Mouse (Mus musculus) midbrain, embryonic 14.5 days (tissue): ENCODE data around the gene Galr3. TPM values are rescaled to one million over a fixed set of nuclear protein-coding genes. Genes with fewer than 3 reads are reported as not detected.
"Not testable (repeated sequence)": the region's sequence is repeated elsewhere in the genome, so short reads cannot be mapped to it uniquely, and the experiment has no call there.

ENCODE experiments used
- ATAC-seq: fragments of 200-750 bp; cut with Nextera tagmentation; 2 replicates; pipeline ENCODE4 v1.8.0; 2017; ENCODE audit warnings: moderate number of reproducible peaks, moderate library complexity; ENCODE audit not compliant: low FRiP score, low TSS enrichment
- DNase-seq: peaks from one replicate; pipeline ENCODE4 v3.0.0-alpha.2; 2015
- H3K27ac ChIP-seq: fragments of 300-500 bp; sonication (generic); replicated peaks from 2 replicates; pipeline ENCODE4 v1.5.1; 2014; ENCODE audit warnings: mild to moderate bottlenecking, low read depth, low read length, moderate library complexity
- H3K27me3 ChIP-seq: fragments of 300-500 bp; sonication (generic); 2 replicates; pipeline ENCODE4 v1.6.1; 2014; ENCODE audit warnings: low read length, control low read depth, mixed read lengths; ENCODE audit not compliant: control insufficient read depth, insufficient read depth
- H3K36me3 ChIP-seq: fragments of 300-500 bp; sonication (generic); 2 replicates; pipeline ENCODE4 v1.6.1; 2014; ENCODE audit warnings: low read length, control low read depth; ENCODE audit not compliant: control insufficient read depth, insufficient read depth
- H3K4me1 ChIP-seq: fragments of 300-500 bp; sonication (generic); 2 replicates; pipeline ENCODE4 v1.6.1; 2014; ENCODE audit warnings: mild to moderate bottlenecking, antibody characterized with exemption, low read length, control low read depth; ENCODE audit not compliant: control insufficient read depth, insufficient read depth
- H3K4me2 ChIP-seq: fragments of 300-500 bp; sonication (generic); 2 replicates; pipeline ENCODE4 v1.6.1; 2014; ENCODE audit warnings: mild to moderate bottlenecking, low read length, moderate library complexity
- H3K4me3 ChIP-seq: fragments of 300-500 bp; sonication (generic); replicated peaks from 2 replicates; pipeline ENCODE4 v1.5.1; 2014; ENCODE audit warnings: low read depth, low read length
- H3K9ac ChIP-seq: fragments of 300-500 bp; sonication (generic); replicated peaks from 2 replicates; pipeline ENCODE4 v1.6.1; 2014; ENCODE audit warnings: mild to moderate bottlenecking, low read length, moderate library complexity
- H3K9me3 ChIP-seq: fragments of 300-500 bp; sonication (generic); 2 replicates; pipeline ENCODE4 v1.6.1; 2016; ENCODE audit warnings: low read length, control low read depth, mixed read lengths; ENCODE audit not compliant: control insufficient read depth
- WGBS: fragments of 180-500 bp; shearing (Covaris S2); extraction: QIAGEN DNeasy Blood & Tissue Kit; methylation state at CpG from one replicate; pipeline ENCODE4 v1.1.7; 2014; 5-methylcytosine and 5-hydroxymethylcytosine counted together
- polyA plus RNA-seq: library from polyadenylated mRNA; unstranded; fragments of >200 nt; fragmentation: Nextera tagmentation; extraction: Ambion mirVana; gene quantifications from 2 replicates; pipeline ENCODE4 v1.2.1, GENCODE M21; 2014

The Galr3 gene
- polyA plus RNA-seq, 1 experiment from 2014 or later: not detected

- peak overlapping the region; percentile 93 for H3K27ac ChIP-seq
- H3K27me3 ChIP-seq: no peaks in the 10 kb centered on the region
- H3K36me3 ChIP-seq: no peaks in the 10 kb centered on the region
- 22% methylated on average over 16 of the region's 16 CpGs for WGBS
- peak overlapping the region; percentile 66 for H3K4me3 ChIP-seq
- no peaks in the 10 kb centered on the region for H3K9me3 ChIP-seq
- ATAC-seq (no peak), DNase-seq (peak; percentile 20)
- peak overlapping the region; percentile 99 for H3K4me2 ChIP-seq
- peak overlapping the region; percentile 98 for H3K9ac ChIP-seq
- H3K4me1 ChIP-seq: peaks cover 32% of the 10 kb centered on the region
Observed at GRCm38 (mm10) chr15:79028823-79029484, 12.7 kb upstream of the Galr3 start.

DNA sequence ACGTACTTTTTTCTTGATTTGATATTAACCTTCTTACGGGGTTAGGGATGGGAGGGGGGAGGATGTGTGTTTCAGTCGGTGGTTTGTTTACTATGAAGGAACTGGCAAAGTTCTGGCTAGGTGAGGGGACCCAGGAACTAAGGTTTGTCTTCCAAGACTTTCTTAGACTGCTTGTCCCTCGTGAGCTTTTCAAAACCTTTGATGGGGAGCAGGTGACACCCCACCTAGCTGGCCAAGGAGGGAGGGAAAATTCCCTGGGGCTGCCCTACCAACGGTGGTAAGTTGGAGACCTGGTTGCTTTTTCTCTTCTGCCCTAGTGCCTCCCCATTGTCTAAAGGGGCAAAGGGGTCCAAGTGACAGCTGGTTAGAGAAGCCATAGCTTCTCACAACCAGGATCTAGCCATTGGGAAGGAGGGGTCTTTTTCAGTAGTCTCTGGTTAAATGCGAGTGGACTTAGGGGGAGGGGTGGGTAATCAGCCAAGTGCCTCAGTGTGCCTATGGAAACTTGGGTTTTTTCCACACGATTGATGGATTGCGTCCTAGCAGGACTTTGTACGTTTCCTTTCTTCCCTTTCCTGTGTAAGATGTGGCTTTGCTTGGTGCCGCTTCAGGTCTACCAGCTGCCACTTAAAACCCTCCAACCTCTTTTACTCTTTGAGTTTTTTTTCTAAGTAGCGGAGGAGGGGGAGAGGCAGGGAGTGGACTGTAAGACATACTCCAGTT lies 12.0 kb upstream of the Galr3 start:
- peak overlapping the region; percentile 99 for H3K4me2 ChIP-seq
- no peaks in the 10 kb centered on the region for H3K36me3 ChIP-seq
- H3K4me3 ChIP-seq: peak overlapping the region; percentile 66
- no peaks in the 10 kb centered on the region for H3K9me3 ChIP-seq
- 7% methylated on average over 11 of the region's 11 CpGs for WGBS
- DNase-seq (peak; percentile 42), ATAC-seq (no peak)
- H3K9ac ChIP-seq: peak overlapping the region; percentile 98
- H3K4me1 ChIP-seq: peaks cover 32% of the 10 kb centered on the region
- H3K27ac ChIP-seq: peak overlapping the region; percentile 26; the same call in 1 of the 2 replicates
- no peaks in the 10 kb centered on the region for H3K27me3 ChIP-seq

DNA sequence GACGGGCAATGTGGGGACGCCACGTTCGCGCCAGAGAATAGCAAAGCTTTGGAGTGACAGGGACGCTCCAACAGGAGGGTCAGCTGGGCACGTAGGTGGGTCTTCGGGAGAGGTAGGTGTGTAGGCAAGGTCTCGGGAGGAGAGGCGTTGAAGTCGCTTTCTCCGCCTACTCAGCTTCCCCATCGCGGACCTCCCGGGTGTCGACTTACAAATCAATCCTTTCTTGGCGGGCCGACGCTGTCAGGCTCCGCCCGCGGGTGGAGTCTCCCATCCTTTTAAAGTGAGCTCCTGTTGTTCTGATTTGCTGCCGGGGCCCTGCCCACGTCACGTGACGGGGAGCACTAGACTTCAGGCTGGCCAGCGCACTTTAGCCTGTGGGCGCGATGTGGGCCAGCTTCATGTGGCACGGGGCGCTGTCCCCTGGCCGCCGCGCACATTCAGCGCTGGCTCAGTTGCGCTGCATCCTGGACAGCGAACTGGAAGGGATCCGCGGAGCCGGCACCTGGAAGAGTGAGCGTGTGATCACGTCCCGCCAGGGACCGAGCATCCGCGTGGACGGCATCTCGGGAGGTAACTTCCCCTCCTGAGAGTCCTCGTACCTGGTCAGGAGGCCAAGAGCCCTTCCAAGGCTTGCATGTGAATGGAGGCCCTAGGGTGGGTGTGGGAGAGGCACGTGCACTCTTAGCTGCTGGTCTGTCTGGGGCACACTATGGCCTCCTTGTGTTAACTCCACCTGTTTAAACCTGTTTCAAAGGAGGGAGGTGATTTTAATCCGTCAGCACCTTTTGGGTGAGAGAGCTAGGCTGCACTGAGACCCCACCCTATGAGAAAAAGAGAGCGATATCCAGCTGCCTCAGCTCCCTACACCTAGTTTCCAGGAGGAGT lies 10.9 kb upstream of the Galr3 start:
- H3K9ac ChIP-seq: peak overlapping the region; percentile 62
- no peaks in the 10 kb centered on the region; the same call in 1 of the 2 replicates for H3K36me3 ChIP-seq
- H3K4me2 ChIP-seq: peak overlapping the region; percentile 99
- H3K9me3 ChIP-seq: no peaks in the 10 kb centered on the region
- under 1% methylated on average over 52 of the region's 52 CpGs for WGBS
- DNase-seq: peak; percentile 93
- H3K27ac ChIP-seq: 0 out of 2 replicates have a peak overlapping the region, but pooled peaks have one; percentile 26
- peak; percentile 67 for ATAC-seq
- H3K4me1 ChIP-seq: peaks cover 29% of the 10 kb centered on the region
- H3K27me3 ChIP-seq: no peaks in the 10 kb centered on the region
- H3K4me3 ChIP-seq: peak overlapping the region; percentile 66

DNA sequence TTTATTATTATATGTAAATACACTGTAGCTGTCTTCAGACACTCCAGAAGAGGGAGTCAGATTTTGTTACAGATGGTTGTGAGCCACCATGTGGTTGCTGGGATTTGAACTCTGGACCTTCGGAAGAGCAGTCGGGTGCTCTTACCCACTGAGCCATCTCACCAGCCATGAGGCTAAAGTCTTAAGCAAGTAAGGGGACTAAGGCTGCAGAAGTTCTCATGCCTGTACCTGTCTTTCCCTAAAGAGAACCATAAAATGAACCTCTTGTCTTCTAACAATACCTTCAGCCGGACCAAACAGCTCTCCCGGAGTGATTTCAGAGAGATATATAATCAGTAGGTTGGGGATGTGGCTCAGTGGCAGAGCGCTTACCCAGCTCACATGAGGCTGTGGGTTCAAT lies 9.8 kb upstream of the Galr3 start:
- H3K9me3 ChIP-seq, H3K27me3 ChIP-seq, H3K27ac ChIP-seq, H3K36me3 ChIP-seq, ATAC-seq, DNase-seq, H3K4me3 ChIP-seq, H3K9ac ChIP-seq: not testable (repeated sequence)
- Histone ChIP-seq H3K4me1 (peaks cover 27% of the 10 kb centered on the region), H3K4me2 (peak overlapping the region; percentile 21; the same call in 1 of the 2 replicates)
- WGBS: 87% methylated on average over 5 of the region's 5 CpGs

DNA sequence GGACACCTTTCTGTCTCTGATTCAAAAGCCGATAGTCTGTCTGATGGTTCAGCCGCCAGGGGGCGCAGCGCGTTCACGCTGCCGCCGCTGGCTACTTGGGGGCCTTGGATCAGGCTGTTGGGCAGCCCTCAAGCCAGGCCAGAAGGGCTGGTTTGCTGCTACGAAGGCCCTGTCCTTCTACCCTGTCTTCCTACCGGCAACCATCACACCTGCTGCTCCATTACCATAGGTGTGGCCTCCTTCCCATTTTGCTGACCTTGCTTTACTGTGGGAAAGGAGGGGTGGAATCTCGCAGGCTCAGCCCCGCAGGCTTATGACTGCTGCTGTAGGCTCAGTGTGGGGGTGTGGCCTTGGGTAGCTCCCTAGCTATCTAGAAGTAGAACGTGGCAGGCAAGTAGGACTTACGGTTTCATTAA lies 3.8 kb upstream of the Galr3 start:
- H3K4me3 ChIP-seq: no peak overlapping the region
- DNase-seq (peak; percentile 84), ATAC-seq (no peak)
- no peak overlapping the region for H3K9ac ChIP-seq
- no peak overlapping the region for H3K4me2 ChIP-seq
- H3K4me1 ChIP-seq: no peaks in the 10 kb centered on the region; the same call in none of the 2 replicates
- no peaks in the 10 kb centered on the region for H3K9me3 ChIP-seq
- peaks cover 23% of the 10 kb centered on the region for H3K27me3 ChIP-seq
- no peak overlapping the region for H3K27ac ChIP-seq
- peaks cover 2% of the 10 kb centered on the region; the same call in 1 of the 2 replicates for H3K36me3 ChIP-seq
- 14% methylated on average over 14 of the region's 14 CpGs for WGBS

DNA sequence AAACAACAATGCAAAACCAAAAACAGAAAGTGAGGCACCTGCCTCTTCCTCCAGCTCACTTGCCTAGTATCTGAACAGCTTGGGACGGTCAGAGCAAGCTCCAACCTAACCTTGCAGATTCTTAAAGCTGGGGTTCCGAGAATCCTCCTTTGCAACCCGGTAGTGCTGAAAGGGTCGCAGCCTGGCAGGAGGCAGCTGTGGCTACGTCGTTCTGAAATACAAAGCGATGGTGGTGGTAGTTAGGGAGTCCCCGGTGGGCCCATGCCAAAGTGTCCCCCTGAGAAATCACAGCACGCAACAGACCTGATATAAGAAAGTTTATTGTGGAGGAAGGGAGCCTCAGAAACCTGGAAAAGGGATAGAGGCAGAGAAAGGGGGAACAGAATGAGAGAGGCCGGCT lies 3.4 kb upstream of the Galr3 start:
- Histone ChIP-seq H3K27me3 (peaks cover 27% of the 10 kb centered on the region), H3K4me3 (no peak overlapping the region), H3K9ac (no peak overlapping the region), H3K27ac (no peak overlapping the region), H3K4me2 (no peak overlapping the region), H3K4me1 (no peaks in the 10 kb centered on the region; the same call in none of the 2 replicates), H3K36me3 (peaks cover 2% of the 10 kb centered on the region; the same call in 1 of the 2 replicates), H3K9me3 (no peaks in the 10 kb centered on the region)
- no peak for ATAC-seq
- no peak for DNase-seq
- 61% methylated on average over 10 of the region's 10 CpGs for WGBS

DNA sequence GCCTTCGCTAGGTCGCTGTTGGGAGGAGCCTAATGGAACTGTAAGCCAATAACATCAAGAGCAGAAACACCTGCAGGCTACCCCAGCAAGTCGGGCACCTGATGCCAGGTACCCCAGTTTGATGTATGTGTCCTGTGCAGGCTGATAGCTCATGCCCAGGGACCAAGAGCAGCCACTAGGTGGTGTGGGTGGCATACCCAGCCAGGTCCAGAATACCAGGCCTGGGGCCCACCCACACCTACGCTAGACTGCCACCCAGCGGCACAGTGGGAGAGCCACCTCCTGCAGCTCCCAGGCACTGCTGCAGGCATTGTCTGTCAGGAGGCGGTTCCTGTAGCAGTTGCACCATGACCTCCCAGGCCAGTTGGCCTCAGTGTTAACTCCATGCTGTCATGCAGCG lies 2.8 kb upstream of the Galr3 start:
- no peaks in the 10 kb centered on the region; the same call in none of the 2 replicates for H3K4me1 ChIP-seq
- H3K4me2 ChIP-seq: no peak overlapping the region
- H3K27ac ChIP-seq: no peak overlapping the region
- ATAC-seq (no peak), DNase-seq (peak; percentile 67)
- H3K9me3 ChIP-seq: no peaks in the 10 kb centered on the region
- no peak overlapping the region for H3K9ac ChIP-seq
- peaks cover 2% of the 10 kb centered on the region; the same call in 1 of the 2 replicates for H3K36me3 ChIP-seq
- peaks cover 30% of the 10 kb centered on the region for H3K27me3 ChIP-seq
- 22% methylated on average over 7 of the region's 7 CpGs for WGBS
- no peak overlapping the region for H3K4me3 ChIP-seq
